Mouse (Mus musculus): ENCODE results near the gene Hsph1. TPM values are rescaled to one million over a fixed set of nuclear protein-coding genes. Genes with fewer than 3 reads are reported as not detected.

The Hsph1 gene
- polyA plus RNA-seq, 1 experiment from 2014 or later: 57.4 TPM

- 64% methylated on average over 16 of the region's 16 CpGs for WGBS
- H3K9me3 ChIP-seq (ENCODE audit: low read depth, low read length): no peaks in the 10 kb centered on the region
- ATAC-seq (ENCODE audit: insufficient read depth) (no peak), DNase-seq (no peak)
- no peak overlapping the region for H3K27ac ChIP-seq (ENCODE audit: low read depth)
- H3K9ac ChIP-seq: no peak overlapping the region
- H3K27me3 ChIP-seq (ENCODE audit: insufficient read depth, low read length): no peaks in the 10 kb centered on the region
- H3K36me3 ChIP-seq (ENCODE audit: insufficient read depth): peaks cover 18% of the 10 kb centered on the region
- no peak overlapping the region for H3K4me3 ChIP-seq (ENCODE audit: low read depth, low read length)
- H3K4me1 ChIP-seq (ENCODE audit: insufficient read depth): no peaks in the 10 kb centered on the region
- no peak for TF ChIP-seq CTCF (IDR thresholded peaks at IDR 0.05; ENCODE audit: low read depth)
- no peak overlapping the region for H3K4me2 ChIP-seq
These were observed 24.6 kb downstream of the Hsph1 start for GRCm38 (mm10) chr5:149611476-149612164.

- H3K27ac ChIP-seq (ENCODE audit: low read depth): no peak overlapping the region
- no peak overlapping the region for H3K4me3 ChIP-seq (ENCODE audit: low read depth, low read length)
- no peak overlapping the region for H3K4me2 ChIP-seq
- H3K9ac ChIP-seq: no peak overlapping the region
- ATAC-seq (ENCODE audit: insufficient read depth) (no peak), DNase-seq (no peak)
- H3K4me1 ChIP-seq (ENCODE audit: insufficient read depth): no peaks in the 10 kb centered on the region
- no peak for TF ChIP-seq CTCF (IDR thresholded peaks at IDR 0.05; ENCODE audit: low read depth)
- 71% methylated on average over 8 of the region's 8 CpGs for WGBS
- H3K9me3 ChIP-seq (ENCODE audit: low read depth, low read length): no peaks in the 10 kb centered on the region
- no peaks in the 10 kb centered on the region for H3K36me3 ChIP-seq (ENCODE audit: insufficient read depth)
- H3K27me3 ChIP-seq (ENCODE audit: insufficient read depth, low read length): no peaks in the 10 kb centered on the region
These were observed 29.0 kb downstream of the Hsph1 start for GRCm38 (mm10) chr5:149607083-149607720.

GRCm38 (mm10) chr5:149603241-149603640 is 32.9 kb downstream of the Hsph1 start:
- Histone ChIP-seq H3K27ac (ENCODE audit: low read depth) (no peak overlapping the region), H3K9me3 (ENCODE audit: low read depth, low read length) (no peaks in the 10 kb centered on the region), H3K36me3 (ENCODE audit: insufficient read depth) (no peaks in the 10 kb centered on the region), H3K4me1 (ENCODE audit: insufficient read depth) (no peaks in the 10 kb centered on the region), H3K9ac (no peak overlapping the region), H3K27me3 (ENCODE audit: insufficient read depth, low read length) (no peaks in the 10 kb centered on the region), H3K4me3 (ENCODE audit: low read depth, low read length) (no peak overlapping the region), H3K4me2 (no peak overlapping the region)
- DNase-seq (no peak), ATAC-seq (ENCODE audit: insufficient read depth) (no peak)
- no peak for TF ChIP-seq CTCF (IDR thresholded peaks at IDR 0.05; ENCODE audit: low read depth)
- WGBS: 69% methylated on average over 3 of the region's 3 CpGs

GRCm38 (mm10) chr5:149601996-149602395 is 34.2 kb downstream of the Hsph1 start:
- DNase-seq: no peak
- TF ChIP-seq CTCF (IDR thresholded peaks at IDR 0.05; ENCODE audit: low read depth): no peak
- H3K27me3 ChIP-seq (ENCODE audit: insufficient read depth, low read length): no peaks in the 10 kb centered on the region
- no peaks in the 10 kb centered on the region for H3K9me3 ChIP-seq (ENCODE audit: low read depth, low read length)
- no peak overlapping the region for H3K4me3 ChIP-seq (ENCODE audit: low read depth, low read length)
- H3K27ac ChIP-seq (ENCODE audit: low read depth): no peak overlapping the region
- H3K4me1 ChIP-seq (ENCODE audit: insufficient read depth): no peaks in the 10 kb centered on the region
- 91% methylated on average over 3 of the region's 3 CpGs for WGBS
- no peak overlapping the region for H3K9ac ChIP-seq
- no peak overlapping the region for H3K4me2 ChIP-seq
- ATAC-seq (ENCODE audit: insufficient read depth): no peak
- H3K36me3 ChIP-seq (ENCODE audit: insufficient read depth): no peaks in the 10 kb centered on the region

GRCm38 (mm10) chr5:149597351-149597750 is 38.8 kb downstream of the Hsph1 start:
- H3K4me1 ChIP-seq (ENCODE audit: insufficient read depth): no peaks in the 10 kb centered on the region
- H3K9me3 ChIP-seq (ENCODE audit: low read depth, low read length): no peaks in the 10 kb centered on the region
- TF ChIP-seq CTCF (IDR thresholded peaks at IDR 0.05; ENCODE audit: low read depth): no peak
- ATAC-seq (ENCODE audit: insufficient read depth): no peak
- 46% methylated on average over 18 of the region's 18 CpGs for WGBS
- DNase-seq: no peak
- H3K4me2 ChIP-seq: no peak overlapping the region
- H3K9ac ChIP-seq: no peak overlapping the region
- no peaks in the 10 kb centered on the region for H3K27me3 ChIP-seq (ENCODE audit: insufficient read depth, low read length)
- no peak overlapping the region for H3K27ac ChIP-seq (ENCODE audit: low read depth)
- no peak overlapping the region for H3K4me3 ChIP-seq (ENCODE audit: low read depth, low read length)
- no peaks in the 10 kb centered on the region for H3K36me3 ChIP-seq (ENCODE audit: insufficient read depth)

GRCm38 (mm10) chr5:149594215-149594614 is 42.0 kb downstream of the Hsph1 start:
- Histone ChIP-seq H3K9ac (no peak overlapping the region), H3K27ac (ENCODE audit: low read depth) (no peak overlapping the region), H3K36me3 (ENCODE audit: insufficient read depth) (no peaks in the 10 kb centered on the region), H3K27me3 (ENCODE audit: insufficient read depth, low read length) (no peaks in the 10 kb centered on the region), H3K4me3 (ENCODE audit: low read depth, low read length) (no peak overlapping the region), H3K9me3 (ENCODE audit: low read depth, low read length) (no peaks in the 10 kb centered on the region), H3K4me1 (ENCODE audit: insufficient read depth) (no peaks in the 10 kb centered on the region), H3K4me2 (no peak overlapping the region)
- ATAC-seq (ENCODE audit: insufficient read depth) (no peak), DNase-seq (no peak)
- no peak for TF ChIP-seq CTCF (IDR thresholded peaks at IDR 0.05; ENCODE audit: low read depth)
- 75% methylated on average over 3 of the region's 3 CpGs for WGBS

GRCm38 (mm10) chr5:149589932-149590331 is 46.2 kb downstream of the Hsph1 start:
- no peak for TF ChIP-seq CTCF (IDR thresholded peaks at IDR 0.05; ENCODE audit: low read depth)
- H3K27ac ChIP-seq (ENCODE audit: low read depth): no peak overlapping the region

More at GRCm38 (mm10) chr5:149589932-149590331, 46.2 kb downstream of the Hsph1 start:
- Histone ChIP-seq H3K4me3 (ENCODE audit: low read depth, low read length) (no peak overlapping the region), H3K27me3 (ENCODE audit: insufficient read depth, low read length) (no peaks in the 10 kb centered on the region), H3K4me1 (ENCODE audit: insufficient read depth) (no peaks in the 10 kb centered on the region), H3K9ac (no peak overlapping the region), H3K9me3 (ENCODE audit: low read depth, low read length) (no peaks in the 10 kb centered on the region), H3K4me2 (no peak overlapping the region), H3K36me3 (ENCODE audit: insufficient read depth) (no peaks in the 10 kb centered on the region)
- no peak for DNase-seq
- 41% methylated on average over 3 of the region's 3 CpGs for WGBS
- ATAC-seq (ENCODE audit: insufficient read depth): no peak
